Mouse (Mus musculus): Measurements from ENCODE around the gene Nppb. TPM values are rescaled to one million over a fixed set of nuclear protein-coding genes. Genes with fewer than 3 reads are reported as not detected.

Gene Nppb
- polyA plus RNA-seq, 1 experiment from 2014 or later, result 276 TPM

GRCm38 (mm10) chr4:147977726-147978125 is 7.9 kb upstream of the Nppb start:
- Histone ChIP-seq H3K4me2 (no peak overlapping the region), H3K27ac (ENCODE audit: poor library complexity, severe bottlenecking) (no peak overlapping the region), H3K9me3 (replicated peaks) (peaks cover 8% of the 10 kb centered on the region), H3K27me3 (replicated peaks) (peaks cover 30% of the 10 kb centered on the region; the same call in 1 of the 2 replicates), H3K4me3 (no peak overlapping the region), H3K36me3 (no peaks in the 10 kb centered on the region), H3K9ac (no peak overlapping the region), H3K4me1 (replicated peaks) (no peaks in the 10 kb centered on the region)
- WGBS, result 74% methylated on average over 4 of the region's 4 CpGs
- no peak for ATAC-seq (ENCODE audit: insufficient number of reproducible peaks, low FRiP score)

- Histone ChIP-seq H3K27ac (ENCODE audit: poor library complexity, severe bottlenecking) (no peak overlapping the region), H3K4me3 (no peak overlapping the region), H3K27me3 (replicated peaks) (peaks cover 24% of the 10 kb centered on the region; the same call in 1 of the 2 replicates), H3K4me2 (no peak overlapping the region), H3K9ac (no peak overlapping the region), H3K4me1 (replicated peaks) (no peaks in the 10 kb centered on the region), H3K36me3 (no peaks in the 10 kb centered on the region), H3K9me3 (replicated peaks) (peaks cover 8% of the 10 kb centered on the region)
- 82% methylated on average over 6 of the region's 6 CpGs for WGBS
- ATAC-seq (ENCODE audit: insufficient number of reproducible peaks, low FRiP score), result no peak
Observed at GRCm38 (mm10) chr4:147978391-147978790, 7.2 kb upstream of the Nppb start.

- Histone ChIP-seq H3K4me1 (replicated peaks) (no peaks in the 10 kb centered on the region), H3K36me3 (no peaks in the 10 kb centered on the region), H3K9ac (no peak overlapping the region), H3K27ac (ENCODE audit: poor library complexity, severe bottlenecking) (no peak overlapping the region), H3K4me2 (no peak overlapping the region), H3K9me3 (replicated peaks) (peaks cover 8% of the 10 kb centered on the region), H3K27me3 (replicated peaks) (peaks cover 23% of the 10 kb centered on the region; the same call in 1 of the 2 replicates), H3K4me3 (no peak overlapping the region)
- WGBS, result 73% methylated on average over 7 of the region's 7 CpGs
- ATAC-seq (ENCODE audit: insufficient number of reproducible peaks, low FRiP score), result no peak
Observed at GRCm38 (mm10) chr4:147979441-147979860, 6.1 kb upstream of the Nppb start.

- no peak overlapping the region for H3K27ac ChIP-seq (ENCODE audit: poor library complexity, severe bottlenecking)
- H3K27me3 ChIP-seq (replicated peaks), result peaks cover 10% of the 10 kb centered on the region; the same call in 1 of the 2 replicates
- WGBS, result 57% methylated on average over 7 of the region's 7 CpGs
- H3K36me3 ChIP-seq, result no peaks in the 10 kb centered on the region
- H3K9me3 ChIP-seq (replicated peaks), result no peaks in the 10 kb centered on the region
- ATAC-seq (ENCODE audit: insufficient number of reproducible peaks, low FRiP score), result no peak
- H3K4me2 ChIP-seq, result no peak overlapping the region
- H3K4me1 ChIP-seq (replicated peaks), result no peaks in the 10 kb centered on the region
- no peak overlapping the region for H3K4me3 ChIP-seq
- H3K9ac ChIP-seq, result no peak overlapping the region
Observed at GRCm38 (mm10) chr4:147993571-147994095, 8.0 kb downstream of the Nppb start.

GRCm38 (mm10) chr4:147995311-147995710 is 9.7 kb downstream of the Nppb start:
- Histone ChIP-seq H3K9me3 (replicated peaks) (no peaks in the 10 kb centered on the region), H3K4me2 (no peak overlapping the region), H3K4me3 (no peak overlapping the region), H3K9ac (no peak overlapping the region), H3K27ac (ENCODE audit: poor library complexity, severe bottlenecking) (no peak overlapping the region), H3K4me1 (replicated peaks) (peaks cover 16% of the 10 kb centered on the region), H3K36me3 (no peaks in the 10 kb centered on the region), H3K27me3 (replicated peaks) (peaks cover 16% of the 10 kb centered on the region; the same call in 1 of the 2 replicates)
- ATAC-seq (ENCODE audit: insufficient number of reproducible peaks, low FRiP score), result no peak
- 77% methylated on average over 3 of the region's 3 CpGs for WGBS

- H3K9me3 ChIP-seq (replicated peaks), result no peaks in the 10 kb centered on the region
- peaks cover 18% of the 10 kb centered on the region for H3K36me3 ChIP-seq
- peak; percentile 56 for ATAC-seq (ENCODE audit: insufficient number of reproducible peaks, low FRiP score)
- peak within 1 kb of the TSS; percentile 49; the same call in 1 of the 2 replicates for H3K9ac ChIP-seq
- H3K27ac ChIP-seq (ENCODE audit: poor library complexity, severe bottlenecking), result peak within 1 kb of the TSS; percentile 61
- peak within 1 kb of the TSS; percentile 37 for H3K4me3 ChIP-seq
- H3K4me1 ChIP-seq (replicated peaks), result peaks cover 17% of the 10 kb centered on the region
- peak within 1 kb of the TSS; percentile 11 for H3K4me2 ChIP-seq
- H3K27me3 ChIP-seq (replicated peaks), result peaks cover 22% of the 10 kb centered on the region; the same call in 1 of the 2 replicates
- 16% methylated on average over 12 of the region's 12 CpGs for WGBS
Observed at GRCm38 (mm10) chr4:148000202-148000772, 14.7 kb downstream of the Nppb start, which contains the start of gene Nppa. Gene Nppa, plus strand, starts transcription at chr4:148000722.

- Histone ChIP-seq H3K4me3 (peak overlapping the region; percentile 37), H3K27me3 (replicated peaks) (peaks cover 21% of the 10 kb centered on the region; the same call in 1 of the 2 replicates), H3K4me1 (replicated peaks) (peaks cover 17% of the 10 kb centered on the region), H3K4me2 (peak overlapping the region; percentile 11), H3K27ac (ENCODE audit: poor library complexity, severe bottlenecking) (peak overlapping the region; percentile 50), H3K9me3 (replicated peaks) (no peaks in the 10 kb centered on the region), H3K36me3 (peaks cover 28% of the 10 kb centered on the region), H3K9ac (peak overlapping the region; percentile 49; the same call in 1 of the 2 replicates)
- 66% methylated on average over 17 of the region's 17 CpGs for WGBS
- no peak for ATAC-seq (ENCODE audit: insufficient number of reproducible peaks, low FRiP score)
Observed at GRCm38 (mm10) chr4:148001013-148001789, 15.6 kb downstream of the Nppb start.

GRCm38 (mm10) chr4:148001866-148002265 is 16.3 kb downstream of the Nppb start:
- Histone ChIP-seq H3K27me3 (replicated peaks) (peaks cover 21% of the 10 kb centered on the region; the same call in 1 of the 2 replicates), H3K4me2 (peak overlapping the region; percentile 11), H3K9me3 (replicated peaks) (no peaks in the 10 kb centered on the region), H3K36me3 (peaks cover 34% of the 10 kb centered on the region), H3K9ac (no peak overlapping the region), H3K4me3 (peak overlapping the region; percentile 37), H3K27ac (ENCODE audit: poor library complexity, severe bottlenecking) (peak overlapping the region; percentile 50), H3K4me1 (replicated peaks) (peaks cover 17% of the 10 kb centered on the region)
- 40% methylated on average over 8 of the region's 8 CpGs for WGBS
- no peak for ATAC-seq (ENCODE audit: insufficient number of reproducible peaks, low FRiP score)

GRCm38 (mm10) chr4:148004361-148004760 is 18.8 kb downstream of the Nppb start:
- H3K4me1 ChIP-seq (replicated peaks), result peaks cover 10% of the 10 kb centered on the region
- peaks cover 59% of the 10 kb centered on the region for H3K36me3 ChIP-seq
- H3K27me3 ChIP-seq (replicated peaks), result peaks cover 10% of the 10 kb centered on the region; the same call in 1 of the 2 replicates
- no peaks in the 10 kb centered on the region for H3K9me3 ChIP-seq (replicated peaks)
- no peak overlapping the region for H3K9ac ChIP-seq
- no peak for ATAC-seq (ENCODE audit: insufficient number of reproducible peaks, low FRiP score)
- H3K4me2 ChIP-seq, result no peak overlapping the region
- no peak overlapping the region for H3K4me3 ChIP-seq
- WGBS, result 83% methylated on average over 7 of the region's 7 CpGs
- H3K27ac ChIP-seq (ENCODE audit: poor library complexity, severe bottlenecking), result no peak overlapping the region

- H3K9me3 ChIP-seq (replicated peaks), result no peaks in the 10 kb centered on the region
- H3K4me1 ChIP-seq (replicated peaks), result no peaks in the 10 kb centered on the region; the same call in 1 of the 2 replicates
- H3K4me3 ChIP-seq, result no peak overlapping the region
- peaks cover 97% of the 10 kb centered on the region for H3K36me3 ChIP-seq
- no peak for ATAC-seq (ENCODE audit: insufficient number of reproducible peaks, low FRiP score)
- 71% methylated on average over 4 of the region's 4 CpGs for WGBS
- no peak overlapping the region for H3K4me2 ChIP-seq
- H3K27ac ChIP-seq (ENCODE audit: poor library complexity, severe bottlenecking), result no peak overlapping the region
- H3K9ac ChIP-seq, result no peak overlapping the region
- no peaks in the 10 kb centered on the region; the same call in 1 of the 2 replicates for H3K27me3 ChIP-seq (replicated peaks)
Observed at GRCm38 (mm10) chr4:148008412-148008811, 22.8 kb downstream of the Nppb start.

GRCm38 (mm10) chr4:148009641-148010040 is 24.1 kb downstream of the Nppb start:
- no peaks in the 10 kb centered on the region for H3K9me3 ChIP-seq (replicated peaks)
- WGBS, result 73% methylated on average over 2 of the region's 2 CpGs
- no peak for ATAC-seq (ENCODE audit: insufficient number of reproducible peaks, low FRiP score)
- no peak overlapping the region for H3K9ac ChIP-seq
- H3K4me1 ChIP-seq (replicated peaks), result no peaks in the 10 kb centered on the region; the same call in 1 of the 2 replicates
- no peak overlapping the region for H3K27ac ChIP-seq (ENCODE audit: poor library complexity, severe bottlenecking)
- no peak overlapping the region for H3K4me3 ChIP-seq
- H3K27me3 ChIP-seq (replicated peaks), result no peaks in the 10 kb centered on the region
- no peak overlapping the region for H3K4me2 ChIP-seq
- peaks cover 100% of the 10 kb centered on the region for H3K36me3 ChIP-seq
